Mouse (Mus musculus): ENCODE data around the gene Aplp2. TPM values are rescaled to one million over a fixed set of nuclear protein-coding genes. Genes with fewer than 3 reads are reported as not detected.

Aplp2 gene
- total RNA-seq, 4 experiments from 2014 or later: 290 to 388 (median 328) TPM

- DNase-seq (ENCODE audit: low spot score): no peak
Observed at GRCm38 (mm10) chr9:31127876-31128465, 83.6 kb downstream of the Aplp2 start.

DNA sequence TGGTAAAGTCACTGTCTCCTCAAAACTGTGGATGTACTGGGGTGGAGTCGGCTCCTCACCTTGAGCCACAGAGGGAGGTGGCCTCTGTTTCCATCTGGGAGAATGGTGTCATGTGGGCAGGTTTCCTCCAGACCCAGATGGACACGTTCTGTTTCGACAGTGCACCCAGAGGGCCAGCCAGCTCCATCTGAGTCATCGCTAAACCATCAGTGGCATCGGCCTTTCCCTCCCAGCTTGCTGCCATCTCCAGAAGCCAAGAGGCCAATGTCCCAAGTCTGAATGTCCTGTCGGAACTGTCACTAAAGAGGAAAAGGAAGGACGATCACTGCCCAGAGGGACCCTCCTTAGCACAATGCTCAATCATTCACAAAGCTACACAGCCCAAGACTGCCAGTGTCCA is 85.5 kb downstream of the Aplp2 start:
- no peak for DNase-seq (ENCODE audit: low spot score)

DNA sequence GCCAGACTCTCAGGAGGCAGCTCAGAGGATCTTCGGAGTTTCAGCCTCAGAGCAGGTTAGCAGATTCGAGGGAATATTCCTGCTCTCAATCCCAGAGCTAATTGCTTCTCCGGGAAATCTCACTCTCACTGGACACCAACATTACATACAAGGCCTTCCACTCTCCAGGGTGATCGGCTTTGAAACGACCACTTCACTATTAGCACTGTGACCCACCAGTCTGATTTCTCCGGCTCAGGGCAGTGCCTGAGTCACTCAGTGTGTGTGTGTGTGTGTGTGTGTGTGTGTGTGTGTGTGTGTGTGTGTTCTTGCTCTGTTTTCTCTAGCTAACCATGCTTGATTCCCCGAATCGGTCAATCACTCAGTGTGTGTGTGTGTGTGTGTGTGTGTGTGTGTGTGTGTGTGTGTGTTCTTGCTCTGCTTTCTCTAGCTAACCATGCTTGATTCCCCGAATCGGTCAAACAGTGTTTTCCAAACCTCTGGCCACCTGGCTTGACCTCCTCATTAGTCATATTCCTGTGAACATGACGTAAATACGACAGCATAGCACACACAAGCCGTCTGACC is 89.1 kb downstream of the Aplp2 start:
- DNase-seq (ENCODE audit: low spot score): no peak

GRCm38 (mm10) chr9:31120533-31120915 is 91.1 kb downstream of the Aplp2 start:
- DNase-seq (ENCODE audit: low spot score): no peak

DNA sequence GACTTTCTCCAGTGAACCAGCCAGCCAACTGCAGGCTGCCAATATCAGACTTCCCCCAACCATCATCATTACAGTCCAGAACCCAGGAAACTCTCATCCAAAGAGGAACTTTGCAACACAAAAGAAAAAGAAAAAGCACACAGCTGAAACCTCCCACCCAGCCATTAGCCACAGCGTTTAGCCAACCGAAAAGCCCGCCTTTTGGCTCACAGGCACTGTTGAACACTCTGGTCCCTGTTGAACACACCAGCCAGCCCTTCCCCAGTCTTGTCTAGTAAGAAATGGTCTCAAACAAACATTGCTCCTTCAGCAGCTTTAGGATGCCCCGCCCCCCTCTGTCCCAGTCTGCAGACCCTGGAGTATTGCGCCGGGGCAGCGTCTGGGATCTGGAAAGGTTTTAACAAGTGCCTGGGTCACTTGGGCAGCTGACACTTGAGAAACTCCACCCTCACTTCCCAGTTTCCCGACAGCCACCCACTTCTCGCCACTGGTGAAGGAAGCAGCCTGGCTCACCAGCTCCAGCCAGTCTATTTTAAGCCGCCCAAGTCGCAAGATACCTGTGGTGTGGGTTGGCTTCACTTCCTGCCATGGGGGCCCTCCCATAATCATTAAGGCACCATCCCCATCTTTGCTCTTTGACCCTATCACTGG is 91.6 kb downstream of the Aplp2 start:
- no peak for DNase-seq (ENCODE audit: low spot score)

- no peak for DNase-seq (ENCODE audit: low spot score)
Observed at GRCm38 (mm10) chr9:31119405-31119804, 92.2 kb downstream of the Aplp2 start.

GRCm38 (mm10) chr9:31118520-31119298 is 92.9 kb downstream of the Aplp2 start:
- DNase-seq (ENCODE audit: low spot score): no peak

- DNase-seq (ENCODE audit: low spot score): no peak
Observed at GRCm38 (mm10) chr9:31117488-31117887, 94.1 kb downstream of the Aplp2 start.

DNA sequence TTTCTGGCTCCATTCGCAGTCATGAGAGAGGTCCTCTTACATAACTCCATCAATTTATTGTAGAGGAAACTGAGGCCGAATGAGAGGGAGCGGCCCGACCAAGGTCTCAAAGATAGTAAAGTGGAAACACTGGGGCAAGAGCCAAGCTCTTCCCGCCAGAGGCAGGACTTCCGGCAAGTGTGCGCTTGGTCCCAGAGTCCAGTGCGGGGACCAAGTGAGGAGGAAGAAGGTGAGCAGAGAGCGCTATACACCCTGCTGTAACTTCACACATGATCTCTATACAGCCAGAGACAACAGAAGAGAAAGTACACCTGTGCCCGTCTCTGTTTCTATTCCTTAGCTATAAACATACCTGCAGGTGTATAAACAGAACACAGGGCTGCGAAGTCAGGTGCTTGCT is 94.5 kb downstream of the Aplp2 start:
- no peak for DNase-seq (ENCODE audit: low spot score)

GRCm38 (mm10) chr9:31115586-31115985 is 96.0 kb downstream of the Aplp2 start:
- no peak for DNase-seq (ENCODE audit: low spot score)

DNA sequence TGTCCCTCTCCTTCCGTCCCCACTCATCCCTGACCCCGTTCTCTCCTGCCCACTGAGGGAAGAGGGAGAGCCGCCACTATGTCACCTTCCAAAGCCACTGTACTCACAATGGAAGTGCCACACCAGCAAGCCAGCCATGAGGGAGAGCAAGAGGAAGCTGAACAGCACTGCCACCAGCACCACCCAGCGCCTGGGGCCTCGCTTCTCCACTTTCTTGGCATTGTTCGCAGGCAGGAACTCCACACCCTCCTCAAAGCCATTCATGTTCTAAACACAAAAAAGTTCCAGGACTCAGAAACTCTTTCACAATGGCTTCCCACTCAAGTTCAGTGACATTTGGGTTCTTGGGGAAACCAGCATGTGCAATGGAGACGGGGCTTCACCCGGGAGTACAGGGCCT is 103.2 kb downstream of the Aplp2 start:
- DNase-seq (ENCODE audit: low spot score): no peak

Other genes starting within 250 kb of the Aplp2 start
- 10 to 100 TPM; 28.6 to 36.1 (median 35.0) TPM for gene Zbtb44, start 181.2 kb downstream of the Aplp2 start, total RNA-seq (2022)
- under 1 TPM; 0.12 to 0.66 (median 0.22) TPM for gene St14, start 80.0 kb downstream of the Aplp2 start, total RNA-seq (2022)
- gene Prdm10, start 68.7 kb upstream of the Aplp2 start, total RNA-seq (2022): 1 to 10 TPM; 4.4 to 6.2 (median 5.2) TPM
- 10 to 100 TPM in 1 of 4 experiments, 1 to 10 TPM in 3; 8.0 to 12.1 (median 9.0) TPM for gene Nfrkb, start 174.4 kb upstream of the Aplp2 start, total RNA-seq (2022)

Data from heart, adult 8-10 months (tissue).